Mouse (Mus musculus): ENCODE results near the gene Grifin. TPM values are rescaled to one million over a fixed set of nuclear protein-coding genes. Genes with fewer than 3 reads are reported as not detected.

Gene Grifin
- polyA plus RNA-seq, 1 experiment from 2014 or later = 0.17 TPM

- 3% methylated on average over 26 of the region's 30 CpGs for WGBS
- H3K4me1 ChIP-seq (replicated peaks; ENCODE audit: control insufficient read depth, insufficient read depth) = peaks cover 17% of the 10 kb centered on the region
- H3K4me2 ChIP-seq (replicated peaks; ENCODE audit: low read depth) = peak overlapping the region; percentile 71
- H3K36me3 ChIP-seq (ENCODE audit: control insufficient read depth, insufficient read depth, low read length) = 0 out of 2 replicates have a peak, but pooled peaks cover 3% of the 10 kb centered on the region
- peak overlapping the region; percentile 72 for H3K9ac ChIP-seq (ENCODE audit: low read length)
- peak overlapping the region; percentile 98 for H3K27ac ChIP-seq (replicated peaks)
- TF ChIP-seq CTCF (IDR thresholded peaks at IDR 0.05; ENCODE audit: low read depth) (no peak), EP300 (optimal IDR thresholded peaks at IDR 0.05) (peak; percentile 32)
- H3K9me3 ChIP-seq (ENCODE audit: control insufficient read depth, low read length) = no peaks in the 10 kb centered on the region
- H3K27me3 ChIP-seq (ENCODE audit: control insufficient read depth, insufficient read depth, low read length) = no peaks in the 10 kb centered on the region
- ATAC-seq (ENCODE audit: low FRiP score, low TSS enrichment) = peak; percentile 48
- DNase-seq (ENCODE audit: low spot score) = peak; percentile 84
- peak overlapping the region; percentile 68 for H3K4me3 ChIP-seq (ENCODE audit: low read depth, low read length)
Measured at GRCm38 (mm10) chr5:140610273-140611011, 45.6 kb upstream of the Grifin start.

- WGBS = 15% methylated on average over 13 of the region's 13 CpGs
- peaks cover 17% of the 10 kb centered on the region for H3K4me1 ChIP-seq (replicated peaks; ENCODE audit: control insufficient read depth, insufficient read depth)
- no peaks in the 10 kb centered on the region for H3K9me3 ChIP-seq (ENCODE audit: control insufficient read depth, low read length)
- peak overlapping the region; percentile 72 for H3K9ac ChIP-seq (ENCODE audit: low read length)
- H3K4me2 ChIP-seq (replicated peaks; ENCODE audit: low read depth) = peak overlapping the region; percentile 71
- peak overlapping the region; percentile 98 for H3K27ac ChIP-seq (replicated peaks)
- TF ChIP-seq CTCF (IDR thresholded peaks at IDR 0.05; ENCODE audit: low read depth) = no peak
- no peak for TF ChIP-seq EP300 (optimal IDR thresholded peaks at IDR 0.05)
- peak overlapping the region; percentile 68 for H3K4me3 ChIP-seq (ENCODE audit: low read depth, low read length)
- no peaks in the 10 kb centered on the region for H3K27me3 ChIP-seq (ENCODE audit: control insufficient read depth, insufficient read depth, low read length)
- 0 out of 2 replicates have a peak, but pooled peaks cover 3% of the 10 kb centered on the region for H3K36me3 ChIP-seq (ENCODE audit: control insufficient read depth, insufficient read depth, low read length)
- peak; percentile 53 for DNase-seq (ENCODE audit: low spot score)
- ATAC-seq (ENCODE audit: low FRiP score, low TSS enrichment) = no peak
Measured at GRCm38 (mm10) chr5:140609511-140610272, 44.8 kb upstream of the Grifin start.

GRCm38 (mm10) chr5:140608634-140609015 is 43.8 kb upstream of the Grifin start:
- H3K9ac ChIP-seq (ENCODE audit: low read length) = peak overlapping the region; percentile 72
- H3K27me3 ChIP-seq (ENCODE audit: control insufficient read depth, insufficient read depth, low read length) = no peaks in the 10 kb centered on the region
- H3K4me2 ChIP-seq (replicated peaks; ENCODE audit: low read depth) = peak overlapping the region; percentile 71
- ATAC-seq (ENCODE audit: low FRiP score, low TSS enrichment) = no peak
- H3K36me3 ChIP-seq (ENCODE audit: control insufficient read depth, insufficient read depth, low read length) = no peaks in the 10 kb centered on the region
- DNase-seq (ENCODE audit: low spot score) = peak; percentile 50
- 2% methylated on average over 15 of the region's 16 CpGs for WGBS
- peak overlapping the region; percentile 98 for H3K27ac ChIP-seq (replicated peaks)
- peak overlapping the region; percentile 68 for H3K4me3 ChIP-seq (ENCODE audit: low read depth, low read length)
- H3K9me3 ChIP-seq (ENCODE audit: control insufficient read depth, low read length) = no peaks in the 10 kb centered on the region
- peaks cover 17% of the 10 kb centered on the region for H3K4me1 ChIP-seq (replicated peaks; ENCODE audit: control insufficient read depth, insufficient read depth)
- TF ChIP-seq CTCF (IDR thresholded peaks at IDR 0.05; ENCODE audit: low read depth) = no peak
- TF ChIP-seq EP300 (optimal IDR thresholded peaks at IDR 0.05) = no peak

- Histone ChIP-seq H3K9me3 (ENCODE audit: control insufficient read depth, low read length) (no peaks in the 10 kb centered on the region), H3K4me1 (replicated peaks; ENCODE audit: control insufficient read depth, insufficient read depth) (peaks cover 17% of the 10 kb centered on the region), H3K9ac (ENCODE audit: low read length) (peak overlapping the region; percentile 72), H3K4me2 (replicated peaks; ENCODE audit: low read depth) (peak overlapping the region; percentile 71), H3K4me3 (ENCODE audit: low read depth, low read length) (peak overlapping the region; percentile 68), H3K36me3 (ENCODE audit: control insufficient read depth, insufficient read depth, low read length) (no peaks in the 10 kb centered on the region), H3K27ac (replicated peaks) (peak overlapping the region; percentile 98), H3K27me3 (ENCODE audit: control insufficient read depth, insufficient read depth, low read length) (no peaks in the 10 kb centered on the region)
- 5% methylated on average over 16 of the region's 17 CpGs for WGBS
- no peak for ATAC-seq (ENCODE audit: low FRiP score, low TSS enrichment)
- TF ChIP-seq CTCF (IDR thresholded peaks at IDR 0.05; ENCODE audit: low read depth) (peak; percentile 27; the same call in 1 of the 2 replicates), EP300 (optimal IDR thresholded peaks at IDR 0.05) (no peak)
- no peak for DNase-seq (ENCODE audit: low spot score)
Measured at GRCm38 (mm10) chr5:140607836-140608633, 43.2 kb upstream of the Grifin start.

GRCm38 (mm10) chr5:140607001-140607835 is 42.3 kb upstream of the Grifin start, which contains the start of gene Lfng:
Lfng (plus strand) TSS chr5:140607320.
- peak within 1 kb of the TSS; percentile 72 for H3K9ac ChIP-seq (ENCODE audit: low read length)
- TF ChIP-seq CTCF (IDR thresholded peaks at IDR 0.05; ENCODE audit: low read depth) (peak; percentile 45), EP300 (optimal IDR thresholded peaks at IDR 0.05) (no peak)
- H3K27me3 ChIP-seq (ENCODE audit: control insufficient read depth, insufficient read depth, low read length) = no peaks in the 10 kb centered on the region
- H3K36me3 ChIP-seq (ENCODE audit: control insufficient read depth, insufficient read depth, low read length) = no peaks in the 10 kb centered on the region
- H3K4me2 ChIP-seq (replicated peaks; ENCODE audit: low read depth) = peak within 1 kb of the TSS; percentile 71
- no peaks in the 10 kb centered on the region for H3K9me3 ChIP-seq (ENCODE audit: control insufficient read depth, low read length)
- H3K4me1 ChIP-seq (replicated peaks; ENCODE audit: control insufficient read depth, insufficient read depth) = peaks cover 17% of the 10 kb centered on the region
- WGBS = under 1% methylated on average over 79 of the region's 91 CpGs
- peak; percentile 92 for DNase-seq (ENCODE audit: low spot score)
- peak within 1 kb of the TSS; percentile 98 for H3K27ac ChIP-seq (replicated peaks)
- H3K4me3 ChIP-seq (ENCODE audit: low read depth, low read length) = peak within 1 kb of the TSS; percentile 68
- ATAC-seq (ENCODE audit: low FRiP score, low TSS enrichment) = peak; percentile 51

All from stomach, postnatal 0 days (tissue).